Mouse (Mus musculus): ENCODE measurements around the gene Hcar1. TPM values are rescaled to one million over a fixed set of nuclear protein-coding genes. Genes with fewer than 3 reads are reported as not detected.

Hcar1 gene
- polyA plus RNA-seq, 1 experiment from 2014 or later, result 0.24 TPM

- peaks cover 3% of the 10 kb centered on the region; the same call in 1 of the 2 replicates for H3K4me1 ChIP-seq
- 82% methylated on average over 5 of the region's 5 CpGs for WGBS
- H3K4me2 ChIP-seq (replicated peaks), result no peak overlapping the region
- no peak overlapping the region for H3K4me3 ChIP-seq
- no peak overlapping the region for H3K27ac ChIP-seq
- no peaks in the 10 kb centered on the region for H3K27me3 ChIP-seq
- no peaks in the 10 kb centered on the region for H3K36me3 ChIP-seq
- no peak overlapping the region for H3K9ac ChIP-seq
- H3K9me3 ChIP-seq, result no peaks in the 10 kb centered on the region
- no peak for ATAC-seq (ENCODE audit: low FRiP score, low read depth)
Observed at GRCm38 (mm10) chr5:123890987-123891386, 11.2 kb upstream of the Hcar1 start.

GRCm38 (mm10) chr5:123890312-123890711 lies 10.5 kb upstream of the Hcar1 start:
- H3K4me2 ChIP-seq (replicated peaks), result no peak overlapping the region
- no peaks in the 10 kb centered on the region for H3K27me3 ChIP-seq
- 86% methylated on average over 2 of the region's 2 CpGs for WGBS

DNA sequence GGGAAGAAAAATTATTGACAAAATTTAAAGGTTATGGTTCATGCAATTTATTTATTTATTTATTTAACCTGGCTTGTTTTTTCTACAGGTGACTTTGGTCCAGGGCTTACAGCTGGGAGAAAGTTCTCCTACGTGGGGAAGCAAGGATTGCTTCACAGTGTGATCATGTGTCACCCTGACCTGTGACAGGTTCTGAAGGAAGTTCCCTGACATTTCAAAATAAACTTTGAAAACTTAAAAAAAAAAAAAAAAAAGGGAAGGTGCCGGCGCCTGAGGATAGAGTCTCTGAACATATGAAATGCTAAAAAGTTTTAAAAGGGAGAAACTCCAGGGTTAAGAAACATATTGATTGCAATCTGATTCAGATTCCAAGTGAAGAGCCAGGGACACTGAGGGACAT lies 6.5 kb upstream of the Hcar1 start:
- H3K9me3 ChIP-seq, result no peaks in the 10 kb centered on the region
- ATAC-seq (ENCODE audit: low FRiP score, low read depth), result no peak
- H3K27me3 ChIP-seq, result no peaks in the 10 kb centered on the region
- H3K4me3 ChIP-seq, result no peak overlapping the region
- no peak overlapping the region for H3K4me2 ChIP-seq (replicated peaks)
- no peak overlapping the region for H3K27ac ChIP-seq
- H3K4me1 ChIP-seq, result no peaks in the 10 kb centered on the region
- no peaks in the 10 kb centered on the region for H3K36me3 ChIP-seq
- H3K9ac ChIP-seq, result no peak overlapping the region
- 82% methylated on average over 3 of the region's 3 CpGs for WGBS

More at GRCm38 (mm10) chr5:123890312-123890711, 10.5 kb upstream of the Hcar1 start:
- Histone ChIP-seq H3K4me1 (no peaks in the 10 kb centered on the region), H3K9ac (no peak overlapping the region), H3K27ac (no peak overlapping the region), H3K36me3 (no peaks in the 10 kb centered on the region), H3K9me3 (no peaks in the 10 kb centered on the region), H3K4me3 (no peak overlapping the region)
- ATAC-seq (ENCODE audit: low FRiP score, low read depth), result no peak

DNA sequence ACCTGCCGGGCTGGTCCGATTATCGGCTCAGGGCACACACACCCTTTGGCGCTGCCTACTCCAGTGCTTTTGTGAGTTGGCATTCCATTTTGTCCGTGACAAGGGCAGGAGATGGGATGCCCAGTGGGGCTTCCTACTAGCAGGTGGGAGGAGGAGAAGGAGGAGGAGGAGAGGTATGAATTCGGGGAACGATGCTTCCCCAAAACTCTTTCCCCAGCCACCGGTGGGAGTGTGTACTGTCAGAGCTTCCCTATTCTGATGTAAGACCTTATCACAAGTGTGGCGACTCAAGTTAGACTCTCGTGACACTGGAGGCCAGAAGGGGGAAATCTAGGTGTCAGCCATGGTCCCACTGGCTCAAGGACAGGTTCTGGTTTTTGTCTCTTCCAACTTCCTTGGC lies 4.5 kb upstream of the Hcar1 start:
- 76% methylated on average over 10 of the region's 10 CpGs for WGBS

GRCm38 (mm10) chr5:123883891-123884290 lies 4.1 kb upstream of the Hcar1 start:
- H3K9ac ChIP-seq, result no peak overlapping the region
- ATAC-seq (ENCODE audit: low FRiP score, low read depth), result no peak
- H3K4me3 ChIP-seq, result no peak overlapping the region
- peaks cover 14% of the 10 kb centered on the region for H3K4me1 ChIP-seq
- H3K4me2 ChIP-seq (replicated peaks), result no peak overlapping the region
- 83% methylated on average over 7 of the region's 7 CpGs for WGBS
- no peaks in the 10 kb centered on the region for H3K9me3 ChIP-seq
- no peaks in the 10 kb centered on the region for H3K36me3 ChIP-seq
- no peak overlapping the region for H3K27ac ChIP-seq
- H3K27me3 ChIP-seq, result no peaks in the 10 kb centered on the region

More for the DNA sequence above, 4.5 kb upstream of the Hcar1 start:
- peaks cover 10% of the 10 kb centered on the region for H3K4me1 ChIP-seq
- no peaks in the 10 kb centered on the region for H3K36me3 ChIP-seq
- H3K4me3 ChIP-seq, result no peak overlapping the region
- no peak overlapping the region for H3K27ac ChIP-seq
- no peak overlapping the region for H3K9ac ChIP-seq
- no peak for ATAC-seq (ENCODE audit: low FRiP score, low read depth)
- no peaks in the 10 kb centered on the region for H3K9me3 ChIP-seq
- H3K27me3 ChIP-seq, result no peaks in the 10 kb centered on the region
- no peak overlapping the region for H3K4me2 ChIP-seq (replicated peaks)

DNA sequence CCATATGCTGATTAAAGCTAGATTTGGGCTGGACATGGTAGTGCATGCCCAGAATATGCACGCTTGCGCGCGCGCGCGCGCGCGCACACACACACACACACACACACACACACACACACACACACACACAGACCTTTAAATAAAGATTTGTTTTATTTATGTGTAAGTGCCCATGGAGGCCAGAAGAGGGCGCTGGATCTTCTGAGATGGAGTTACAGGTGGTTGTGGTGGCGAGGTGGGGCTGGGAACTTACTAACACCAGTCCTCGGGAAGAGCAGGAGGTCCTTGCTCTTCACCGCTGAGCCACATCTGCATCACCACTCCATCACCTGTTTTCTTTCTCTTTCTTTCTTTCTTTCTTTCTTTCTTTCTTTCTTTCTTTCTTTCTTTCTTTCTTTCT lies 958 bp upstream of the Hcar1 start:
- 85% methylated on average over 13 of the region's 14 CpGs for WGBS
- Histone ChIP-seq H3K27me3 (no peaks in the 10 kb centered on the region), H3K36me3 (no peaks in the 10 kb centered on the region), H3K4me2 (replicated peaks) (no peak overlapping the region), H3K4me1 (peaks cover 34% of the 10 kb centered on the region), H3K9me3 (no peaks in the 10 kb centered on the region), H3K27ac (no peak overlapping the region), H3K9ac (no peak overlapping the region), H3K4me3 (no peak overlapping the region)
- ATAC-seq (ENCODE audit: low FRiP score, low read depth), result no peak

DNA sequence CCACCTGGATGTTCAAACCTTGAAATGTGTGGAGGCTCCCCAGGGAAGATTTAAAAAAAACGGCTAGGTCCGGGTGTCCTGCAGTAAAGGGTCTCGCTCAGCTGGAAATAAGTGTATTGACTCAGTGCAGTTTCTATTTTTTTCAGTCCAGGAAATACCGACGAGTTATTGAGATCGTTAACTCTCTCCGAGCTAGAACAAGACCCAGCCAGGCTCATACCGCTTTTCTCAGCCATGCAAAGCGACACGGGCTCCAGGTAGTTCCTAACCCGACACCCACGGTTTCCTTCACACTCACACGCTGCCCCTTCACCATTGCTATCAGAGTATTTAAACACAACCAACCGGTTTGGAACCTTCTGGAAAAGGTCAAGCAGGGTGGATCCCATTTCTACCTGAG lies 1.8 kb downstream of the Hcar1 start:
- Histone ChIP-seq H3K4me3 (peak overlapping the region; percentile 24), H3K9me3 (no peaks in the 10 kb centered on the region), H3K4me1 (peaks cover 34% of the 10 kb centered on the region), H3K27ac (no peak overlapping the region), H3K36me3 (no peaks in the 10 kb centered on the region), H3K4me2 (replicated peaks) (peak overlapping the region; percentile 57), H3K9ac (peak overlapping the region; percentile 43; the same call in 1 of the 2 replicates), H3K27me3 (no peaks in the 10 kb centered on the region)
- WGBS, result 24% methylated on average over 14 of the region's 14 CpGs
- no peak for ATAC-seq (ENCODE audit: low FRiP score, low read depth)

DNA sequence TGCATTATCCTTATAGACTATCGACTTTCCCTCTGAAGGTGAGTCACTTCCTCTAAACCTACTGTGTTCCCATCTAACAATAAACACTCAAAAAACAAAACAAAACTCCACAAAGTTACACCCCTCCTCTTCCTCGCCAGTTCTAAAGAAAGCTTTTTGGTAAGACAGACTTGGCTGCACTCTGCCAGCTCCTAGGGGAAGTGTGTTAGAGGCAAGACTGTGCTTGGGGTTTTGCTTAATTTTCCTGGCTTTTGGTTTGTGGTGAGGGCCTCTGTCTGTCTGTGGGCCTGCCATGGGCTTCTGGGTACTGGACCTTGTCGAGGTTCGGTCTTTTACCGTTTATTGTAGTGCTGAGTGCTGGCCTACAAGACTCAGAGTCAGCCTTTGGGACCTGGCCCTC lies 5.6 kb downstream of the Hcar1 start:
- no peak overlapping the region for H3K4me3 ChIP-seq
- no peak overlapping the region for H3K9ac ChIP-seq
- no peak overlapping the region for H3K4me2 ChIP-seq (replicated peaks)
- 88% methylated on average over 5 of the region's 5 CpGs for WGBS
- no peak overlapping the region for H3K27ac ChIP-seq
- H3K27me3 ChIP-seq, result no peaks in the 10 kb centered on the region
- peaks cover 22% of the 10 kb centered on the region for H3K4me1 ChIP-seq
- H3K36me3 ChIP-seq, result no peaks in the 10 kb centered on the region
- H3K9me3 ChIP-seq, result no peaks in the 10 kb centered on the region
- no peak for ATAC-seq (ENCODE audit: low FRiP score, low read depth)

DNA sequence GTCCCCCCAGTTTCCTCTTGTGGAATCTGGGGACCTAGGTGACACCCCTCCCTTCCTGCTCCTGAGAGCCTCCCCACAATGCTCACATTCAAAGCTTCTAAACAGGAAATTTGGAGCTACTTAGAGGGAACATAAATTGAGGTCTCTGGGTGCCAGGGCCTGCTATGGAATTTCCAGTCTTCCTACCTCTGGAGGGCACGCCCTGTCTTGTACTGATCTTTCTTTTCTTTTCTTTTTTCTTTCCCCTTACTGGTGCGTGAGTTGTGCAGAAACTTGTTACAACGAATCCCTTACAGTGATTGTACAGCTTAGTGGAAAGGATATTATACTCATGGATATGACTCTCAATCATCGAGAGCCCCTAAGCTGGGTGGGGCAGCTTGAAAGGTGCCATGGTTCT lies 10.2 kb downstream of the Hcar1 start:
- Histone ChIP-seq H3K9me3 (no peaks in the 10 kb centered on the region), H3K36me3 (no peaks in the 10 kb centered on the region), H3K4me2 (replicated peaks) (no peak overlapping the region), H3K4me1 (no peaks in the 10 kb centered on the region), H3K27ac (no peak overlapping the region), H3K9ac (no peak overlapping the region), H3K27me3 (no peaks in the 10 kb centered on the region), H3K4me3 (no peak overlapping the region)
- WGBS, result 72% methylated on average over 4 of the region's 4 CpGs
- ATAC-seq (ENCODE audit: low FRiP score, low read depth), result no peak

DNA sequence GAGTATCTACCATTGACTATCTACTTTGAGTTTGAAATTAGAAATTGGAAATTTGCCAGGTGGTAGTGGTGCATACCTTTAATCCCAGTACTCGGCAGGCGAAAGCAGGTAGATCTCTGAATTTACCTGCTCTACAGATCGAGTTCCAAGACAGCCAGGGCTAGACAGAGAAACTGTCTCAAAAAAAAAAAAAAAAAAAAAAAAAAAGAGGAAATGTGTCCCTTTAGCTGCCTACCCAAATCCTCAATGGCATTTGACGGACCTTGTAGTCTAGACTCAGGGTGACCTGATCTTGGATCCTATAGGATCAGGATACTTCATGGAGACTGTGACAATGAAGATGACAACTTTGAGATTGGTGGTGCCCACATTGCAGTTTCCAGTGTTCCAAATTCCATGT lies 13.4 kb downstream of the Hcar1 start:
- Histone ChIP-seq H3K4me1 (no peaks in the 10 kb centered on the region; the same call in 1 of the 2 replicates), H3K4me2 (replicated peaks) (no peak overlapping the region), H3K27ac (no peak overlapping the region), H3K9me3 (no peaks in the 10 kb centered on the region), H3K4me3 (no peak overlapping the region), H3K36me3 (no peaks in the 10 kb centered on the region), H3K9ac (no peak overlapping the region), H3K27me3 (no peaks in the 10 kb centered on the region)
- no peak for ATAC-seq (ENCODE audit: low FRiP score, low read depth)
- WGBS, result 81% methylated on average over 4 of the region's 4 CpGs

GRCm38 (mm10) chr5:123865365-123865764 lies 14.5 kb downstream of the Hcar1 start, which contains the start of gene Hcar2:
TSS of gene Hcar2 (minus strand) at chr5:123865499.
- no peaks in the 10 kb centered on the region; the same call in 1 of the 2 replicates for H3K4me1 ChIP-seq
- no peak within 1 kb of the TSS for H3K27ac ChIP-seq
- H3K27me3 ChIP-seq, result no peaks in the 10 kb centered on the region
- 75% methylated on average over 12 of the region's 12 CpGs for WGBS
- no peak for ATAC-seq (ENCODE audit: low FRiP score, low read depth)
- H3K9ac ChIP-seq, result no peak within 1 kb of the TSS
- H3K36me3 ChIP-seq, result no peaks in the 10 kb centered on the region
- no peak within 1 kb of the TSS for H3K4me2 ChIP-seq (replicated peaks)
- no peaks in the 10 kb centered on the region for H3K9me3 ChIP-seq
- H3K4me3 ChIP-seq, result no peak within 1 kb of the TSS

DNA sequence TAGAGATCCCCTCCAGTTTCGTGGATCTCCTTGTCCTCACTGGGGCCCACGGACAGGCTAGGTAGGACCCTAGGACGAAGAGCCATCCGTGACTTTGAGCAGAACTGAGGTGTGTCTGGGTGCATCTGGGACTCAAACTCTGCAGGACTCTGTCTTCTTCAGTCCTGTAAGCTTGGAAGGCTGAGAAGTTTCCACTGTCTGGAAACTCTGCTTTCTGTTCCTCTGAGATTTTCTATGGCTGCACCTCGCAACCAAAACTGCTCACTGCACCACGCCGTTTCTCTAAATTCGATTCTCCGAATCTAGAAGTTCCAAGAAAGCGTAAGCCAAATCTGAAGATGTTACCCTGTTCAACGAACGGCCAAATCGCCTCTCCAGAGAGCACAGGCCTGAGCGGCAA lies 15.9 kb downstream of the Hcar1 start:
- H3K9ac ChIP-seq, result no peak overlapping the region
- H3K4me1 ChIP-seq, result peaks cover 4% of the 10 kb centered on the region
- H3K4me3 ChIP-seq, result no peak overlapping the region
- no peaks in the 10 kb centered on the region for H3K9me3 ChIP-seq
- no peaks in the 10 kb centered on the region for H3K27me3 ChIP-seq
- H3K27ac ChIP-seq, result no peak overlapping the region
- no peak for ATAC-seq (ENCODE audit: low FRiP score, low read depth)
- WGBS, result 84% methylated on average over 14 of the region's 14 CpGs
- H3K4me2 ChIP-seq (replicated peaks), result no peak overlapping the region
- no peaks in the 10 kb centered on the region for H3K36me3 ChIP-seq

Measured in limb, embryonic 13.5 days (tissue).